Mouse (Mus musculus) heart, embryonic 15.5 days (tissue): ENCODE measurements at regions not wholly inside any gene's neighbourhood (a gene's known extent, or its start where the extent isn't known, plus 50 kb on each side); places are given as distances from the start of the nearest gene placed in this dataset.
A peak's percentile ranks its signal among the peaks of the same experiment; 100 is the strongest.

ENCODE experiments used
- ATAC-seq: fragments of 200-750 bp; cut with Nextera tagmentation; replicated peaks from 2 replicates; pipeline ENCODE4 v1.8.0; 2017; ENCODE audit warnings: low read depth, moderate TSS enrichment; ENCODE audit not compliant: insufficient number of reproducible peaks, insufficient read depth, low FRiP score
- H3K27ac ChIP-seq: fragments of 300-500 bp; sonication (generic); 2 replicates; pipeline ENCODE4 v1.5.1; 2015; ENCODE audit warnings: mild to moderate bottlenecking, inconsistent platforms
- H3K27me3 ChIP-seq: fragments of 300-500 bp; sonication (generic); 2 replicates; pipeline ENCODE4 v1.6.1; 2015; ENCODE audit warnings: inconsistent platforms
- H3K36me3 ChIP-seq: fragments of 300-500 bp; sonication (generic); 2 replicates; pipeline ENCODE4 v1.6.1; 2015; ENCODE audit warnings: mild to moderate bottlenecking, inconsistent platforms
- H3K4me1 ChIP-seq: fragments of 300-500 bp; sonication (generic); replicated peaks from 2 replicates; pipeline ENCODE4 v1.6.1; 2015; ENCODE audit warnings: inconsistent platforms
- H3K4me2 ChIP-seq: fragments of 300-500 bp; sonication (generic); 2 replicates; pipeline ENCODE4 v1.6.1; 2015; ENCODE audit warnings: inconsistent platforms, mild to moderate bottlenecking, moderate library complexity
- H3K4me3 ChIP-seq: fragments of 300-500 bp; sonication (generic); 2 replicates; pipeline ENCODE4 v1.5.1; 2015; ENCODE audit warnings: mild to moderate bottlenecking, inconsistent platforms
- H3K9ac ChIP-seq: fragments of 300-500 bp; sonication (generic); 2 replicates; pipeline ENCODE4 v1.6.1; 2015; ENCODE audit warnings: mild to moderate bottlenecking, inconsistent platforms
- H3K9me3 ChIP-seq: fragments of 300-500 bp; sonication (generic); replicated peaks from 2 replicates; pipeline ENCODE4 v1.6.1; 2016; ENCODE audit warnings: inconsistent platforms
- WGBS: fragments of 180-500 bp; shearing (Covaris S2); methylation state at CpG from one replicate; pipeline ENCODE4 v1.1.7; 2015; ENCODE audit warnings: mixed read lengths; 5-methylcytosine and 5-hydroxymethylcytosine counted together

DNA sequence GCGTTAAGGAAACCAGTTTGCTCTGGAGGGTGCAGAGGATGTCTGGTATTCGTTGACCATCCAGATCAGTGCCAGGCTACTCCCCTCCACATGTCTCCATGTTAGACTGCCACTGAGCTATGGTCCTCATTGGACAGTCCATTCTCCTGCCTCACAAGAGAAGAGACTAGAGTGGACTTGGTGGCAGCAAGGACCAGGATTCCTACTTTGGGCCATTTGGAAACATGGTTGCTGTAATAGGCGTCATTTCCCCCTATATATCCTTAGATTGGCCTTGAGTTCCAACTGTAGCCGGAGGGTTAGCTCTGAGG is 72.6 kb downstream of the Rpusd4 start:
- H3K9me3 ChIP-seq = no peaks in the 10 kb centered on the region
- H3K4me1 ChIP-seq = peaks cover 83% of the 10 kb centered on the region
- no peak overlapping the region for H3K4me3 ChIP-seq
- H3K27ac ChIP-seq = peak overlapping the region; percentile 41
- no peak for ATAC-seq
- H3K36me3 ChIP-seq = no peaks in the 10 kb centered on the region
- no peak overlapping the region for H3K9ac ChIP-seq
- H3K4me2 ChIP-seq = no peak overlapping the region
- 71% methylated on average over 4 of the region's 4 CpGs for WGBS
- H3K27me3 ChIP-seq = no peaks in the 10 kb centered on the region

GRCm38 (mm10) chr9:35340811-35341210 is 73.1 kb downstream of the Rpusd4 start:
- Histone ChIP-seq H3K9me3 (no peaks in the 10 kb centered on the region), H3K4me3 (no peak overlapping the region), H3K9ac (no peak overlapping the region), H3K27ac (peak overlapping the region; percentile 79), H3K4me2 (no peak overlapping the region), H3K4me1 (peaks cover 81% of the 10 kb centered on the region), H3K27me3 (no peaks in the 10 kb centered on the region), H3K36me3 (no peaks in the 10 kb centered on the region)
- 35% methylated on average over 3 of the region's 3 CpGs for WGBS
- ATAC-seq = no peak

- H3K27ac ChIP-seq = 0 out of 2 replicates have a peak overlapping the region, but pooled peaks have one; percentile 79
- 75% methylated on average over 5 of the region's 5 CpGs for WGBS
Measured at GRCm38 (mm10) chr9:35341386-35341785, 73.7 kb downstream of the Rpusd4 start.

GRCm38 (mm10) chr9:35342436-35342835 is 74.8 kb downstream of the Rpusd4 start:
- peak; percentile 66; the same call in 1 of the 2 replicates for ATAC-seq

More at GRCm38 (mm10) chr9:35341386-35341785, 73.7 kb downstream of the Rpusd4 start:
- no peak overlapping the region for H3K4me3 ChIP-seq
- H3K9me3 ChIP-seq = no peaks in the 10 kb centered on the region
- no peak for ATAC-seq
- H3K4me1 ChIP-seq = peaks cover 81% of the 10 kb centered on the region
- no peaks in the 10 kb centered on the region for H3K36me3 ChIP-seq
- no peak overlapping the region for H3K9ac ChIP-seq
- H3K4me2 ChIP-seq = no peak overlapping the region
- no peaks in the 10 kb centered on the region for H3K27me3 ChIP-seq

GRCm38 (mm10) chr9:35343336-35343735 is 75.7 kb downstream of the Rpusd4 start:
- Histone ChIP-seq H3K27ac (0 out of 2 replicates have a peak overlapping the region, but pooled peaks have one; percentile 79), H3K4me1 (peaks cover 78% of the 10 kb centered on the region)
- no peak for ATAC-seq

More at GRCm38 (mm10) chr9:35342436-35342835, 74.8 kb downstream of the Rpusd4 start:
- Histone ChIP-seq H3K27ac (peak overlapping the region; percentile 79), H3K36me3 (no peaks in the 10 kb centered on the region), H3K4me1 (peaks cover 81% of the 10 kb centered on the region), H3K9me3 (no peaks in the 10 kb centered on the region), H3K4me2 (no peak overlapping the region), H3K4me3 (no peak overlapping the region), H3K9ac (no peak overlapping the region), H3K27me3 (no peaks in the 10 kb centered on the region)
- 28% methylated on average over 2 of the region's 2 CpGs for WGBS

GRCm38 (mm10) chr9:35344374-35344773 is 76.6 kb upstream of the Cdon start:
- Histone ChIP-seq H3K4me1 (peaks cover 68% of the 10 kb centered on the region), H3K4me2 (no peak overlapping the region), H3K9me3 (no peaks in the 10 kb centered on the region), H3K4me3 (no peak overlapping the region), H3K27ac (no peak overlapping the region), H3K27me3 (no peaks in the 10 kb centered on the region), H3K9ac (no peak overlapping the region), H3K36me3 (no peaks in the 10 kb centered on the region)
- 26% methylated on average over 6 of the region's 6 CpGs for WGBS
- ATAC-seq = no peak

More at GRCm38 (mm10) chr9:35343336-35343735, 75.7 kb downstream of the Rpusd4 start:
- Histone ChIP-seq H3K36me3 (no peaks in the 10 kb centered on the region), H3K9ac (no peak overlapping the region), H3K27me3 (no peaks in the 10 kb centered on the region), H3K9me3 (no peaks in the 10 kb centered on the region), H3K4me2 (no peak overlapping the region), H3K4me3 (no peak overlapping the region)

DNA sequence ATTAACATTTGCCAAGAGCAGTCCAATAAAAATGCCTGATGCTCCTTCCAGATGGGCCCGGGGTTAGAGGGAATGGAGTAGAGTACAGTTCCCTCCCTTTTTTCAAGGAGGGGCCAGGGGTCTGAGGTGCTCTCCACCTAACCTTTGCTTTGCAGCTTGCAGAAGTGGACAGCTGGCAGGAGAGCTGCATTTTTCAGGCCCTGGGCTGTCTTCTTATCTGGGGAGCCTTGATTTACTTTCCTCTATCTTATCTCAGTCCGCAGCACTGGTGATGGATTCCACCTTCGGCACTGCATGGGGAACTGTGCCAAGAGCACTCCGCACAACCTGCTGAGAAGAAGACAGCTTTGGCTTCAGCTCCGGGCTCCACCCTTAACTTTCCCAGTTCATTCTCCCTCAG is 74.5 kb upstream of the Cdon start:
- peak overlapping the region; percentile 19; the same call in 1 of the 2 replicates for H3K4me2 ChIP-seq
- 8% methylated on average over 5 of the region's 5 CpGs for WGBS

DNA sequence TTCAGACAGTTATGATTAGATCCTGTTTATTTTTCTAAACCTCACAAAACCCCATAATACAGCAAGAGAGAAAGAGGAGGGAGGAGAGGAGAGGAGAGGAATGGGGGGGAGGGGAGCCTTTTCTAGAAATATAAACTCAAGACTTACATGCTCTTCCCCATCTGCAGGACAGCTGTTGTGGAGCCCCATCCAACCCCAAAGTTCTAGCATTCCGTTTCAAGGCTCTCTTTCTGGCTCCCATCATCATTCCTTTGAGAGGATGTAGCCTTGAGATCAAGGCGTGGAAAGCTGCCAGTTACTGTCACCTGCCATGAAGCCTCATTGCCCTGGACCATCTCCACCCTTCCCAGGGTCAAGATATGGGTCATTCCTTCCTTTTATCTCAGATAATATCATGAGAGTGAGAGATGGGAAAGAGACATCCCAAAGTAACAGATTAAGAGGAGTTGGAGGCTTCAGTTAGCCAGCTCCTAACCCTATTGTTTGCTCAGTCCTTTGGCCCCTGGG is 70.8 kb upstream of the Cdon start:
- WGBS = 77% methylated on average over 2 of the region's 2 CpGs

More for the DNA sequence above, 74.5 kb upstream of the Cdon start:
- Histone ChIP-seq H3K27ac (peak overlapping the region; percentile 12), H3K36me3 (no peaks in the 10 kb centered on the region), H3K9me3 (no peaks in the 10 kb centered on the region), H3K27me3 (no peaks in the 10 kb centered on the region), H3K4me1 (peaks cover 49% of the 10 kb centered on the region), H3K4me3 (no peak overlapping the region), H3K9ac (no peak overlapping the region)
- peak; percentile 78 for ATAC-seq

GRCm38 (mm10) chr9:35351576-35351975 is 69.4 kb upstream of the Cdon start:
- WGBS = 67% methylated on average over 5 of the region's 5 CpGs
- Histone ChIP-seq H3K4me3 (no peak overlapping the region), H3K27ac (no peak overlapping the region), H3K9me3 (no peaks in the 10 kb centered on the region), H3K27me3 (no peaks in the 10 kb centered on the region), H3K9ac (no peak overlapping the region), H3K36me3 (no peaks in the 10 kb centered on the region), H3K4me2 (no peak overlapping the region), H3K4me1 (peaks cover 15% of the 10 kb centered on the region)
- no peak for ATAC-seq

More for the DNA sequence above, 70.8 kb upstream of the Cdon start:
- Histone ChIP-seq H3K4me3 (no peak overlapping the region), H3K36me3 (no peaks in the 10 kb centered on the region), H3K4me1 (peaks cover 25% of the 10 kb centered on the region), H3K9ac (no peak overlapping the region), H3K27ac (no peak overlapping the region), H3K27me3 (no peaks in the 10 kb centered on the region), H3K4me2 (no peak overlapping the region), H3K9me3 (no peaks in the 10 kb centered on the region)
- no peak for ATAC-seq

DNA sequence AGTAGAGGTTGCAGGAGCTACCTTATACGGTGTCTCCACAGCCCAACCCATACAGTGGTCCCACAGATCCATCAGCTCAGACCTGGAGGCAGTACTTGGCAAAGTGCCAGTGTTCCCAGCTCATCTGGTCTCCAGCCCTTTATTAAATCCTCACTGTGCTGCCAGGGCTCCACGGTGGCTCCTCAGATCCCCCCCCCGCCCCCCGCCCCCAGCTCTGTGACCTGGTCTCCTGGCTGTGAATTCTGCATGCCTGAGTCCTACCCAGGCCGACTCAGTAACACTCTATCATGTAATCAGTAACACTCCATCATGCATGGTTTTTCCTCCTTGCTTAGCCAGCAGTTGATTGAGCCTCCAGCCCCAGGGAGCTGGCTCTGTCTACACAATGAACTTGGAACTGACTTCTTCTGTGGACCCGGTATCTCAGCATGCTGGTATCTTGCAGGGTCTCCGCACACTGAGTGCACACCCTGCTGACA is 66.2 kb upstream of the Cdon start:
- H3K27ac ChIP-seq = no peak overlapping the region; the same call in 1 of the 2 replicates
- H3K4me1 ChIP-seq = peaks cover 15% of the 10 kb centered on the region
- no peak overlapping the region for H3K9ac ChIP-seq
- no peaks in the 10 kb centered on the region for H3K36me3 ChIP-seq
- no peak overlapping the region for H3K4me3 ChIP-seq
- WGBS = 25% methylated on average over 7 of the region's 7 CpGs
- no peaks in the 10 kb centered on the region for H3K27me3 ChIP-seq
- H3K4me2 ChIP-seq = 0 out of 2 replicates have a peak overlapping the region, but pooled peaks have one; percentile 1
- ATAC-seq = peak; percentile 70
- no peaks in the 10 kb centered on the region for H3K9me3 ChIP-seq

DNA sequence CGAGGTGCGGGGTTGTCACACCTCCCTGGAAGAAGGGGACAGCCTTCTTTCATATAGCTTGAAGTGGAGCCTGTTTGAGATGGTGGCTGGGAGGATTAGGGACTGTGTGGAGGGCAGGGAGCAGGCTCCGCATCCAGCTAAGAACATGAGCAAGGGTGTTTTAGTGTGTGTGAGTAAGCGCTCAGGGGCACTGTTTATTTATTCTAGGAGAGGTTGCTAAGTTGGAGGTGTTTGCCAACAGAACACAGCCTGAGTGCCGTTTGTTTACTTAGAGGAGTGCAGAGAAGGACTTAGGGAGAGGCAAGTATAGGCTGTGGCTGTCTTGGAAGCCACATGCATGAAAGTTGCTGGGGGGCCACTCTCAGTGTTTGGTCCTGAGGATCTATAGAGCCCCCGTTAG is 61.2 kb upstream of the Cdon start:
- Histone ChIP-seq H3K4me2 (no peak overlapping the region), H3K27ac (peak overlapping the region; percentile 84), H3K4me1 (peaks cover 52% of the 10 kb centered on the region), H3K9ac (no peak overlapping the region), H3K27me3 (no peaks in the 10 kb centered on the region), H3K4me3 (no peak overlapping the region), H3K9me3 (no peaks in the 10 kb centered on the region), H3K36me3 (no peaks in the 10 kb centered on the region)
- ATAC-seq = no peak
- 41% methylated on average over 6 of the region's 6 CpGs for WGBS
